Mouse (Mus musculus) Patski (cell line): Measurements from ENCODE around the gene Slc35e4. TPM values are rescaled to one million over a fixed set of nuclear protein-coding genes. Genes with fewer than 3 reads are reported as not detected.

ENCODE experiments used
- ATAC-seq: fragments of 100-300 bp; one replicate; pipeline ENCODE4 v1.8.0; 2021
- CTCF ChIA-PET: fragments of 350-600 bp; sonication (Branson Sonifier 250); formaldehyde crosslinking; loops from one replicate; lab custom pipeline; 2022; ENCODE audit warnings: inconsistent platforms; lab: Charles Lee
- POLR2A ChIA-PET: fragments of 350-600 bp; sonication (Branson Sonifier 250); formaldehyde crosslinking; loops from one replicate; lab custom pipeline; 2022; ENCODE audit warnings: antibody characterized with exemption, inconsistent platforms; lab: Charles Lee
- DNase-seq: peaks from one replicate; pipeline ENCODE4 v3.0.0-alpha.2; 2011; ENCODE audit warnings: low read depth, low spot score
- H3K27me3 ChIP-seq: fragments of 371-371 bp; one replicate; pipeline ENCODE4 v1.5.1; 2021
- CTCF ChIP-seq: fragments of 100-300 bp; IDR thresholded peaks from one replicate; pipeline ENCODE4 v1.5.1; 2021
- in situ Hi-C: fragments of 300-500 bp; cut with MboI; formaldehyde crosslinking; loops from 3 replicates; pipeline ENCODE4 v1.11.1; 2018; ENCODE audit warnings: low pct_unique_long_range_greater_than_20kb, mixed read lengths
- polyA plus RNA-seq: library from polyadenylated mRNA; unstranded; gene quantifications from one replicate; pipeline ENCODE4 v1.2.3, GENCODE M21; 2021

Slc35e4 gene
- polyA plus RNA-seq, 1 experiment from 2014 or later = 25.6 TPM

GRCm38 (mm10) chr11:3904673-3905072 is 9.8 kb downstream of the Slc35e4 start:
- no peak for DNase-seq

GRCm38 (mm10) chr11:3903046-3903445 is 11.4 kb downstream of the Slc35e4 start:
- ATAC-seq (no peak), DNase-seq (no peak)
- ChIA-PET CTCF (interaction anchor here (1.1 to 2.0 kb wide), 4 partner anchors 8 to 23 kb away, joined by 3 to 15 read pairs (median 5); partner anchors contain the start of gene Slc35e4), POLR2A (interaction anchor here (0.7 to 1.9 kb wide), 3 partner anchors 8 to 330 kb away, joined by 3 to 12 read pairs (median 5); partner anchors contain the start of gene Slc35e4)
- TF ChIP-seq CTCF = no peak
- in situ Hi-C loops = no loop called here
- H3K27me3 ChIP-seq = no peaks in the 10 kb centered on the region

More at GRCm38 (mm10) chr11:3904673-3905072, 9.8 kb downstream of the Slc35e4 start:
- CTCF ChIA-PET = interaction anchor here (1.9 kb wide), 1 partner anchor 9 kb away, joined by 7 read pairs; the partner anchor contains the start of gene Slc35e4
- no peak for TF ChIP-seq CTCF
- POLR2A ChIA-PET = no interaction called here
- H3K27me3 ChIP-seq = no peaks in the 10 kb centered on the region
- in situ Hi-C loops = no loop called here
- no peak for ATAC-seq

GRCm38 (mm10) chr11:3902516-3902915 is 11.9 kb downstream of the Slc35e4 start:
- in situ Hi-C loops = no loop called here
- ChIA-PET POLR2A (interaction anchor here (1.4 to 1.9 kb wide), 2 partner anchors 9 to 11 kb away, joined by 5 to 12 read pairs; partner anchors contain the start of gene Slc35e4), CTCF (interaction anchor here (0.8 to 2.0 kb wide), 6 partner anchors 9 to 22 kb away, joined by 3 to 15 read pairs (median 5); partner anchors contain the start of gene Slc35e4)
- DNase-seq (no peak), ATAC-seq (no peak)
- no peak for TF ChIP-seq CTCF
- no peaks in the 10 kb centered on the region for H3K27me3 ChIP-seq

- ATAC-seq (no peak), DNase-seq (no peak)
- no peaks in the 10 kb centered on the region for H3K27me3 ChIP-seq
- ChIA-PET POLR2A (no interaction called here), CTCF (interaction anchor here (1.0 to 1.2 kb wide), 2 partner anchors 8 to 10 kb away, joined by 3 read pairs; no protein-coding TSS in a partner anchor)
- in situ Hi-C loops = no loop called here
- no peak for TF ChIP-seq CTCF
Observed at GRCm38 (mm10) chr11:3900296-3900695, 14.2 kb downstream of the Slc35e4 start.

- no peaks in the 10 kb centered on the region for H3K27me3 ChIP-seq
- in situ Hi-C loops = no loop called here
- no peak for TF ChIP-seq CTCF
- ATAC-seq = no peak
- no peak for DNase-seq
- ChIA-PET CTCF (interaction anchor here (1.0 to 2.8 kb wide), 4 partner anchors 16 to 90 kb away, joined by 3 to 7 read pairs (median 4); partner anchors contain the start of gene Slc35e4), POLR2A (no interaction called here)
Observed at GRCm38 (mm10) chr11:3895933-3896332, 18.5 kb downstream of the Slc35e4 start.

GRCm38 (mm10) chr11:3895458-3895857 is 19.0 kb downstream of the Slc35e4 start:
- H3K27me3 ChIP-seq = no peaks in the 10 kb centered on the region
- ChIA-PET CTCF (interaction anchor here (1.1 to 2.8 kb wide), 3 partner anchors 15 to 89 kb away, joined by 3 to 7 read pairs (median 3); partner anchors contain the start of gene Slc35e4), POLR2A (interaction anchor here (1.3 kb wide), 1 partner anchor 19 kb away, joined by 3 read pairs; the partner anchor contains the start of gene Slc35e4)
- DNase-seq (no peak), ATAC-seq (peak; percentile 31)
- no peak for TF ChIP-seq CTCF
- in situ Hi-C loops = no loop called here

- POLR2A ChIA-PET = interaction anchor here (1.3 kb wide), 1 partner anchor 20 kb away, joined by 3 read pairs; the partner anchor contains the start of gene Slc35e4
- no peaks in the 10 kb centered on the region for H3K27me3 ChIP-seq
- ATAC-seq (peak; percentile 82), DNase-seq (no peak)
- in situ Hi-C loops = no loop called here
- CTCF ChIA-PET = interaction anchor here (1.1 to 2.8 kb wide), 3 partner anchors 14 to 89 kb away, joined by 3 to 7 read pairs (median 3); partner anchors contain the start of gene Slc35e4
- TF ChIP-seq CTCF = no peak
Observed at GRCm38 (mm10) chr11:3894406-3895281, 19.8 kb downstream of the Slc35e4 start, which contains the start of the genes 4921536K21Rik and Dusp18. Gene 4921536K21Rik, minus strand, starts transcription at chr11:3895098. Gene Dusp18, plus strand, starts transcription at chr11:3895240.

- in situ Hi-C loops = no loop called here
- no peak for TF ChIP-seq CTCF
- no peaks in the 10 kb centered on the region for H3K27me3 ChIP-seq
- DNase-seq (no peak), ATAC-seq (no peak)
- POLR2A ChIA-PET = interaction anchor here (1.3 kb wide), 1 partner anchor 20 kb away, joined by 3 read pairs; the partner anchor contains the start of gene Slc35e4
- CTCF ChIA-PET = no interaction called here
Observed at GRCm38 (mm10) chr11:3893970-3894369, 20.5 kb downstream of the Slc35e4 start.

- CTCF ChIA-PET = interaction anchor here (1.5 kb wide), 1 partner anchor 24 kb away, joined by 3 read pairs; no protein-coding TSS in a partner anchor
- ATAC-seq = no peak
- in situ Hi-C loops = loop anchor here (10.0 kb wide), 1 partner anchor 353 kb away; no protein-coding TSS in a partner anchor
Observed at GRCm38 (mm10) chr11:3887331-3887730, 27.1 kb downstream of the Slc35e4 start.

GRCm38 (mm10) chr11:3883711-3884110 is 30.8 kb downstream of the Slc35e4 start:
- no peak for TF ChIP-seq CTCF
- in situ Hi-C loops = loop anchor here (5.0 to 10.0 kb wide), 2 partner anchors 66 to 349 kb away; no protein-coding TSS in a partner anchor
- ChIA-PET CTCF (interaction anchor here (0.7 to 1.8 kb wide), 3 partner anchors 18 to 37 kb away, joined by 3 read pairs; no protein-coding TSS in a partner anchor), POLR2A (no interaction called here)
- H3K27me3 ChIP-seq = no peaks in the 10 kb centered on the region
- DNase-seq = no peak
- no peak for ATAC-seq

More at GRCm38 (mm10) chr11:3887331-3887730, 27.1 kb downstream of the Slc35e4 start:
- H3K27me3 ChIP-seq = no peaks in the 10 kb centered on the region
- no peak for DNase-seq
- POLR2A ChIA-PET = interaction anchor here (1.6 kb wide), 1 partner anchor 27 kb away, joined by 4 read pairs; the partner anchor contains the start of gene Slc35e4
- no peak for TF ChIP-seq CTCF
